Mouse (Mus musculus) left cerebral cortex, adult 2 months (tissue): ENCODE results near the gene 1500009C09Rik. TPM values are rescaled to one million over a fixed set of nuclear protein-coding genes. Genes with fewer than 3 reads are reported as not detected.

ENCODE experiments used
- DNase-seq, 2 experiments: peaks; one replicate each; pipeline ENCODE4 v3.0.0; 2021 to 2022; ENCODE audit warnings: low spot score in 2 of 2, mixed read lengths in 1 of 2; ENCODE audit errors: extremely low spot score in 1 of 2
- H3K27ac ChIP-seq: fragments of 200-600 bp; 2 replicates; pipeline ENCODE4 v1.8.1; 2022
- H3K4me3 ChIP-seq: fragments of 200-600 bp; 2 replicates; pipeline ENCODE4 v1.8.1; 2022
- CTCF ChIP-seq: fragments of 200-600 bp; IDR thresholded peaks from 2 replicates; pipeline ENCODE4 v1.8.1; 2022; ENCODE audit warnings: antibody characterized with exemption, mild to moderate bottlenecking, moderate library complexity
- intact Hi-C: fragments of 180-260 bp; cut with DNase I; formaldehyde crosslinking; loops from one replicate; pipeline ENCODE4 v1.15.1; 2025
- total RNA-seq, 2 experiments: library from RNA; stranded (reverse); gene quantifications; 2 replicates each; pipeline ENCODE4 v1.2.3; 2021

1500009C09Rik gene
- total RNA-seq, 2 experiments from 2014 or later: 96.5 to 102 TPM

DNA sequence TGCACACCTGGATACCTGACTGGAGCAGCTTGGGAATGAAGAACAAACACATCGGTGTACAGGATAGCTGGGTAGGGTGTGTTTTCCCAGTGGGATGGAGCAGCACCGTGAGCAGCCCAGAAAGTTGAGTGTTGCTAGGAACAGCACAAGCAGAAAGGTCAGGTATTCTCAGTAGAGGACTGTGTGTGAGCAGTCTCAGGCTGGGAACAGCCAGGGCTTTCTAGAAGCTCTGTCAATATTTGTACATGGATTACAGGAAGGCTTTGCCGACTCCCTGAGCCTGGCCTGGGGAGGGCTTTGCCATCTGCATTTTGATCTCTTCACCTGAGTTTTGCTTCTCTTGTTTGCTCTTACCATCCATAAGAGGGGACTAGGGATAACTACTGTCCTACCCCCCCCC lies 54.9 kb downstream of the 1500009C09Rik start:
- H3K27ac ChIP-seq: no peak overlapping the region
- DNase-seq: no peak
- no peak overlapping the region for H3K4me3 ChIP-seq
- no peak for TF ChIP-seq CTCF
- intact Hi-C loops: no loop called here

- no peak for TF ChIP-seq CTCF
- Histone ChIP-seq H3K27ac (no peak overlapping the region), H3K4me3 (no peak overlapping the region)
- DNase-seq: no peak
- intact Hi-C loops: no loop called here
Measured at GRCm38 (mm10) chr15:82308416-82308815, 56.2 kb downstream of the 1500009C09Rik start.

Other genes with a start within 250 kb of the 1500009C09Rik start
- gene Desi1, start 218.5 kb upstream of the 1500009C09Rik start, total RNA-seq: 10 to 100 TPM; 88.0 to 95.6 TPM
- gene Snu13, start 204.8 kb upstream of the 1500009C09Rik start, total RNA-seq: 100 to 1,000 TPM; 110 to 113 TPM
- not detected for gene 4930407I10Rik, start 193.2 kb upstream of the 1500009C09Rik start, total RNA-seq
- gene Mei1, start 182.4 kb upstream of the 1500009C09Rik start, total RNA-seq: 1 to 10 TPM; 4.0 to 4.5 TPM
- gene Ccdc134, start 124.5 kb upstream of the 1500009C09Rik start, total RNA-seq: 10 to 100 TPM; 11.2 to 18.3 TPM
- gene Srebf2, start 105.2 kb upstream of the 1500009C09Rik start, total RNA-seq: 100 to 1,000 TPM; 187 to 202 TPM
- 1 to 10 TPM; 2.1 to 2.7 TPM for gene Shisa8, start 39.6 kb upstream of the 1500009C09Rik start, total RNA-seq
- under 1 TPM; 0.29 to 0.47 TPM for gene Tnfrsf13c, start 28.0 kb upstream of the 1500009C09Rik start, total RNA-seq
- gene Cenpm, start 7.6 kb upstream of the 1500009C09Rik start, total RNA-seq: 1 to 10 TPM; 3.1 to 4.8 TPM
- gene Sept3, start 22.5 kb downstream of the 1500009C09Rik start, total RNA-seq: 100 to 1,000 TPM; 489 to 520 TPM
- not detected for gene Wbp2nl, start 46.6 kb downstream of the 1500009C09Rik start, total RNA-seq
- gene Naga, start 86.5 kb downstream of the 1500009C09Rik start, total RNA-seq: 10 to 100 TPM; 33.5 to 35.2 TPM
- under 1 TPM; 0.25 to 0.42 TPM for gene Pheta2, start 86.5 kb downstream of the 1500009C09Rik start, total RNA-seq
- gene Smdt1, start 86.6 kb downstream of the 1500009C09Rik start, total RNA-seq: 100 to 1,000 TPM; 137 to 141 TPM
- gene Ndufa6, start 101.9 kb downstream of the 1500009C09Rik start, total RNA-seq: 100 to 1,000 TPM; 206 to 211 TPM
- 10 to 100 TPM; 30.6 to 37.2 TPM for gene Cyp2d22, start 127.9 kb downstream of the 1500009C09Rik start, total RNA-seq
- not detected for gene Cyp2d11, start 141.6 kb downstream of the 1500009C09Rik start, total RNA-seq
- under 1 TPM in 1 of 2 experiments, not detected in 1; 0.52 TPM for gene Cyp2d10, start 154.8 kb downstream of the 1500009C09Rik start, total RNA-seq
- not detected for gene Cyp2d9, start 181.0 kb downstream of the 1500009C09Rik start, total RNA-seq